Mouse (Mus musculus) gastrocnemius, adult 8-10 months (tissue): Measurements from ENCODE around the gene Stk26. TPM values are rescaled to one million over a fixed set of nuclear protein-coding genes. Genes with fewer than 3 reads are reported as not detected.

Source experiments
- DNase-seq, 2 experiments: peaks; one replicate each; pipeline ENCODE4 v3.0.0; 2022; ENCODE audit warnings: low spot score in 2 of 2
- total RNA-seq, 4 experiments: library from RNA; stranded (reverse); gene quantifications; 2 replicates each; pipeline ENCODE4 v1.2.4; 2022

Stk26 gene
- total RNA-seq, 4 experiments from 2014 or later, result 3.0 to 3.8 (median 3.2) TPM

DNA sequence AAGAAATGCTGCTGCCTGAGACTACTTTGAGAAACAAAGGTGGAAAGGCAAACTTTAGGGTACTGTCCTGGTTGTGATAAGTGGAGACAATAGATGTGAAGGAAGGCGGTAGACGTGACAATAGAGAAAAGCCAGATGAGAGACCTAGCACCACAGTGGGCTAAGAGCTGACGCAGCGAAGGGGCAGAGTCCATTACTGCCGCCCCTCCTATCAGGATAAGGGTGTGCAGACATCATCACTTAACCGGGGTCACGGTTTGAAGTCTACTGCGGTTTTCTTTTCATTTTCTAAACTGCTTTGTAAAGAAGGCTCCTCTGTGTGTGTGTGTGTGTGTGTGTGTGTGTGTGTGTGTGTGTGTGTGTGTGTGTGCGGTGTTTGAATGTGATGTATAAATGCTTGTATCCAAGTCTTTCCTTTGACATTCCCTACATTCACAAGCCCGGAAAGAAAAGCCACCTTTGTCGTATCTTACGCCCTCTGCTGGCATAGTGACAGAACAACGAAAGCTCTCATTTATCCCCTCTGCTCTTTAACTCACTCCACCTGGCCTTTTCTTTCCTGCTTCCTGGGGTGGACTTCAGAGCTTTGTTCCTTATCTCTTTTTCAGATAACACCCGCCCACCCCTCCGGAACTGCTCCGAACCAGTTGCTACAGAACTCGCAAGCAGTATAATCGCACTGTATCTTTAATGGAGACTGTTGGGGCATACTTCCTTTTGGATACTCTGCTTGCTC, 84.0 kb downstream of the Stk26 start:
- no peak for DNase-seq

DNA sequence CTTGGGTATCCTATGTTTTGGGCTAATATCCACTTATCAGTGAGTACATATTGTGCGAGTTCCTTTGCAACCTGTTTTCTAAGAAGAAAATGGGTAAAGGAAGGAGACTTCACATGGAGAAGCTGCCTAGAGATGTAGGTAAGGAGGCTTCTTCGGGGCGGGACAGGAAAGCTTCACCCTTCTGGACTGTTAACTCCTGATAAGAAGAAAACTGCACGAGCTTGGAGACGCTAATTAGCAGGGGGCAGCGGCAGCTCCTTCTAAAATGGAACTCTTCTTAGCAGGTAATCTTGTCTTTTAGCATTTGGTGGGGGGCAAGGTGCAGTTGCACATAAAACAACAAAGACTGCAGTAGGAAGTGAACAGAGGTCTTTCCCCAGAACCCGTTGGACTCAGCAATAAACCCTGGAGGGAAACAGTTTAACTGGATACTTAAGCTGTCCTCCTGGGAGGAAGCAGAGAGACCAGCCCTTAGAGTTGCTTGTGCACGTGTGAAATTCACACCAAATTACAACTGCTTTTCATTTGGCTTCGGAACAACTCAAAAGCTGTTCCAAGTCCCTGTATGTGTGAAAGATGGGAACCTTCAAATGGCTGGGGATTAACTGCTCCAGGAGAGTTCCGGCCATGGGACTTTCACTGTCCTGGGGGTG, 86.2 kb downstream of the Stk26 start:
- DNase-seq, result no peak

DNA sequence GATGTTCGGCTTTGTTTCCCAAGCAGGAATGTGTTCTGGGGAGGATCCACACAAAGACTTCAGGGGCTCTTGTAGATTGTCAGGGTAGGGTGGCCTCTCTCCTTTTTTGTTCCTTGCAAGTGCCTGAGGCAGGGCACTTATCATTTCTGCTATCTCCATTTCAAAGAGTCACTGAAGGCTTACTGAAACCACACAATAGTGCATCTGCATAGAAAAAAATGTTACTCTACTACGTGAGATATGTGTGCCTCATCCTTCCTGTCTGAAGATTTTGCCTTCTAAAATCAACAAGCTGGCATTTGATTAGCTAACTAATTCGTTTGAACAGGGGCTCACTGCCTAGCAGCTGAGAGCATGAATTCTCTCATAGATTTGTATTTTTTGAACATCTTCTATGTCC, 89.5 kb downstream of the Stk26 start:
- DNase-seq, result no peak

DNA sequence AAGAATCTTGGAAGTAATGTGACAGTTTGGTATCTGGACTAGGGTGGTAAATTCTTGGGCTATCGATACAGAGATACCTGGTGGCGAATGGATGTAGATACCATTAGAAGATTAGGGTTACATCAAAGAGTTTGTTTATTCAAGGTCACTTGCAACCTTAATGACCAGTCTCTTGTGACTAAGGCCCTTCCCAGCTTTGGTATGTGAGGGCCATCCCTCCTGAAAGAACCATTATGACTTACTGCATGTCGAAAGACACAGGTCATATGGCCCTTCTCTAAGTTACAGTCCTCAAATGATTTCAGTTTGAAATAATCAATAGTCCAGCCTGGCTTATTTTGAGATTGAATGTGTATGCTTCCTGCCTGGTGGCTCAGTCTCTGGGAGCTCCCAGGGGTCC, 96.3 kb downstream of the Stk26 start:
- no peak for DNase-seq

DNA sequence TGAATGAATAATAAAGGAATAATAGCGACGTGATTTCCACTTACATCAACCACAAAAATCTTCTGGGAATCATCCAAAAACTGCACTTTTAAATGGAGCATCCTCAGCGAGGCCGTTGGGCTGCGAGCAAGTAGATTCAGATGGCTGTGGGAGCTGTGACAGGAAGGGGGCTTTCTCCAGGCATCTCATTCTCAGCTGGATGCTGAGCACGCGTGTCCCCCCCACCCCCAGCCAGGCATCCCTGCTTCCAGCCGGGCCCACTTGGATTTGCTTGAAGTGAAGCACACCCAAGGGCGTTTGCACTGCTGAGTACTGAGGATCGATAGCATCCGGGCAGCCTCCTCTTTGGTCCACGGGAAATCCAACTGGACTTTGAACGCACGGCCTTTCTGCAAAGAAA, 101.8 kb downstream of the Stk26 start, which contains the start of gene Frmd7:
Gene Frmd7 (minus strand): TSS at position 101 of the 400 bp plus-strand sequence.
- DNase-seq, result no peak

Other genes with a start within 250 kb of the Stk26 start
- under 1 TPM; 0.13 to 0.52 (median 0.39) TPM for gene Frmd7, start 101.7 kb downstream of the Stk26 start, total RNA-seq
- gene Rap2c, start 177.0 kb downstream of the Stk26 start, total RNA-seq, result 10 to 100 TPM; 22.2 to 28.6 (median 24.1) TPM